Mouse (Mus musculus): ENCODE results near the gene Csnk1g1. TPM values are rescaled to one million over a fixed set of nuclear protein-coding genes. Genes with fewer than 3 reads are reported as not detected.

The Csnk1g1 gene
- polyA plus RNA-seq (2015; fragmentation: Illumina TruSeq; extraction: RNeasy Lipid Tissue Mini Kit (QIAGEN cat#74804); ENCODE audit: insufficient read depth, low read depth, low replicate concordance), result 4.0 TPM

GRCm38 (mm10) chr9:65908394-65909300 is at the start of gene Csnk1g1, which contains the start of gene Trip4:
Gene Csnk1g1, plus strand, starts transcription at chr9:65908924.
Gene Trip4, minus strand, starts transcription at chr9:65908794.

GRCm38 (mm10) chr9:65890143-65890628 is 18.5 kb upstream of the Csnk1g1 start, which contains the start of gene Pclaf:
Gene Pclaf, plus strand, starts transcription at chr9:65890237.

GRCm38 (mm10) chr9:66059583-66060307 is 151.0 kb downstream of the Csnk1g1 start, which contains the start of gene Ppib:
Gene Ppib, plus strand, starts transcription at chr9:66060222.

GRCm38 (mm10) chr9:66069583-66069982 is 160.9 kb downstream of the Csnk1g1 start, which contains the start of gene Snx22:
Gene Snx22, minus strand, starts transcription at chr9:66069719.

Other genes with a start within 250 kb of the Csnk1g1 start
- 32.7 TPM for gene Oaz2, start 240.9 kb upstream of the Csnk1g1 start, polyA plus RNA-seq (2015; fragmentation: Illumina TruSeq; extraction: RNeasy Lipid Tissue Mini Kit (QIAGEN cat#74804); ENCODE audit: insufficient read depth, low read depth, low replicate concordance)
- 5.2 TPM for gene Zfp609, start 81.4 kb upstream of the Csnk1g1 start, polyA plus RNA-seq (2015; fragmentation: Illumina TruSeq; extraction: RNeasy Lipid Tissue Mini Kit (QIAGEN cat#74804); ENCODE audit: insufficient read depth, low read depth, low replicate concordance)
- gene Pclaf, start 18.7 kb upstream of the Csnk1g1 start, polyA plus RNA-seq (2015; fragmentation: Illumina TruSeq; extraction: RNeasy Lipid Tissue Mini Kit (QIAGEN cat#74804); ENCODE audit: insufficient read depth, low read depth, low replicate concordance), result not detected
- 3.6 TPM for gene Trip4, start 130 bp upstream of the Csnk1g1 start, polyA plus RNA-seq (2015; fragmentation: Illumina TruSeq; extraction: RNeasy Lipid Tissue Mini Kit (QIAGEN cat#74804); ENCODE audit: insufficient read depth, low read depth, low replicate concordance)
- gene Ppib, start 151.3 kb downstream of the Csnk1g1 start, polyA plus RNA-seq (2015; fragmentation: Illumina TruSeq; extraction: RNeasy Lipid Tissue Mini Kit (QIAGEN cat#74804); ENCODE audit: insufficient read depth, low read depth, low replicate concordance), result 285 TPM
- not detected for gene Snx22, start 160.8 kb downstream of the Csnk1g1 start, polyA plus RNA-seq (2015; fragmentation: Illumina TruSeq; extraction: RNeasy Lipid Tissue Mini Kit (QIAGEN cat#74804); ENCODE audit: insufficient read depth, low read depth, low replicate concordance)
- 16.4 TPM for gene Snx1, start 217.7 kb downstream of the Csnk1g1 start, polyA plus RNA-seq (2015; fragmentation: Illumina TruSeq; extraction: RNeasy Lipid Tissue Mini Kit (QIAGEN cat#74804); ENCODE audit: insufficient read depth, low read depth, low replicate concordance)
- gene Ciao2a, start 217.7 kb downstream of the Csnk1g1 start, polyA plus RNA-seq (2015; fragmentation: Illumina TruSeq; extraction: RNeasy Lipid Tissue Mini Kit (QIAGEN cat#74804); ENCODE audit: insufficient read depth, low read depth, low replicate concordance), result 9.5 TPM
- gene Dapk2, start 249.3 kb downstream of the Csnk1g1 start, polyA plus RNA-seq (2015; fragmentation: Illumina TruSeq; extraction: RNeasy Lipid Tissue Mini Kit (QIAGEN cat#74804); ENCODE audit: insufficient read depth, low read depth, low replicate concordance), result 1.9 TPM